Mouse (Mus musculus) intestine, postnatal 0 days (tissue): Measurements from ENCODE around the gene Tnfsf13b. TPM values are rescaled to one million over a fixed set of nuclear protein-coding genes. Genes with fewer than 3 reads are reported as not detected.

Experiments used
- ATAC-seq: fragments of 200-750 bp; cut with Nextera tagmentation; 2 replicates; pipeline ENCODE4 v1.8.0; 2017; ENCODE audit warnings: mild to moderate bottlenecking, moderate TSS enrichment, moderate library complexity
- H3K27ac ChIP-seq: fragments of 300-500 bp; sonication (generic); 2 replicates; pipeline ENCODE4 v1.5.1; 2014; ENCODE audit warnings: mild to moderate bottlenecking, low read depth, low read length, moderate library complexity
- H3K27me3 ChIP-seq: fragments of 300-500 bp; sonication (generic); replicated peaks from 2 replicates; pipeline ENCODE4 v1.6.1; 2014; ENCODE audit warnings: low read length, mixed read lengths; ENCODE audit not compliant: control insufficient read depth, insufficient read depth
- H3K36me3 ChIP-seq: fragments of 300-500 bp; sonication (generic); 2 replicates; pipeline ENCODE4 v1.6.1; 2014; ENCODE audit warnings: mild to moderate bottlenecking, moderate library complexity; ENCODE audit not compliant: control insufficient read depth, insufficient read depth
- H3K4me1 ChIP-seq: fragments of 300-500 bp; sonication (generic); replicated peaks from 2 replicates; pipeline ENCODE4 v1.6.1; 2014; ENCODE audit warnings: antibody characterized with exemption, low read length, mixed read lengths; ENCODE audit not compliant: control insufficient read depth, insufficient read depth
- H3K4me2 ChIP-seq: fragments of 300-500 bp; sonication (generic); replicated peaks from 2 replicates; pipeline ENCODE4 v1.6.1; 2014; ENCODE audit warnings: low read depth, mild to moderate bottlenecking, moderate library complexity
- H3K4me3 ChIP-seq: fragments of 300-500 bp; sonication (generic); 2 replicates; pipeline ENCODE4 v1.5.1; 2014; ENCODE audit warnings: low read depth, low read length
- H3K9ac ChIP-seq: fragments of 300-500 bp; sonication (generic); 2 replicates; pipeline ENCODE4 v1.6.1; 2014; ENCODE audit warnings: mild to moderate bottlenecking, low read depth, low read length
- H3K9me3 ChIP-seq: fragments of 300-500 bp; sonication (generic); 2 replicates; pipeline ENCODE4 v1.6.1; 2016; ENCODE audit warnings: mixed run types; ENCODE audit not compliant: control insufficient read depth
- CTCF ChIP-seq: sonication (generic); IDR thresholded peaks from 2 replicates; pipeline ENCODE4 v1.5.1; 2016; ENCODE audit warnings: low read depth, mild to moderate bottlenecking, control low read depth, antibody characterized with exemption, moderate library complexity
- WGBS: fragments of 180-500 bp; shearing (Covaris S2); extraction: QIAGEN DNeasy Blood & Tissue Kit; methylation state at CpG from one replicate; pipeline ENCODE4 v1.1.7; 2014; 5-methylcytosine and 5-hydroxymethylcytosine counted together
- polyA plus RNA-seq: library from polyadenylated mRNA; unstranded; fragments of >200 nt; fragmentation: Nextera tagmentation; extraction: Ambion mirVana; gene quantifications from 2 replicates; pipeline ENCODE4 v1.2.1, GENCODE M21; 2015

The Tnfsf13b gene
- polyA plus RNA-seq, 1 experiment from 2014 or later: 2.0 TPM

DNA sequence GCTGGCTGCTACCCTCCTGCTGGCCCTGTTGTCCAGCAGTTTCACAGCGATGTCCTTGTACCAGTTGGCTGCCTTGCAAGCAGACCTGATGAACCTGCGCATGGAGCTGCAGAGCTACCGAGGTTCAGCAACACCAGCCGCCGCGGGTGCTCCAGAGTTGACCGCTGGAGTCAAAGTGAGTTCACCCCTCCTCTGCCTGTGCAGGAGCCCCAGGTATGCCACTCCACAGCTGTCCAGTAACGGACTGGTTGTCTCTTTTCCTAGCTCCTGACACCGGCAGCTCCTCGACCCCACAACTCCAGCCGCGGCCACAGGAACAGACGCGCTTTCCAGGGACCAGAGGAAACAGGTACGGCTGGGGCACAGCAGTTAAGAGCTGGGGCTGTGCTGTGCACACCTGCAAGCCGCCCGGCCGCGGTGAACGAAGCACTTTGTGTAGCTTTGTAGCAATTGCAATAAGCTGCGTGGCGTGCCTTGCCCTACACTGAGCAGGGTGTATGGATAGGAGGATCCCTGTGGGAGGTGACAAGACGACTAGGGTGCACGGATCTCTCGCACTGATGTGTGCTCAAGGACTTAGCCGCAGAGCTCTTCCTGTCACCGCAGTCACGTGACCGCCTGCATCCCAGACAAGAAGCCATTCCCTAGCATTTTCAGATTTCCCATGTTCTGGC lies 856 bp downstream of the Tnfsf13b start:
- no peak overlapping the region for H3K27ac ChIP-seq
- ATAC-seq: peak; percentile 16; the same call in 1 of the 2 replicates
- H3K27me3 ChIP-seq: no peaks in the 10 kb centered on the region

DNA sequence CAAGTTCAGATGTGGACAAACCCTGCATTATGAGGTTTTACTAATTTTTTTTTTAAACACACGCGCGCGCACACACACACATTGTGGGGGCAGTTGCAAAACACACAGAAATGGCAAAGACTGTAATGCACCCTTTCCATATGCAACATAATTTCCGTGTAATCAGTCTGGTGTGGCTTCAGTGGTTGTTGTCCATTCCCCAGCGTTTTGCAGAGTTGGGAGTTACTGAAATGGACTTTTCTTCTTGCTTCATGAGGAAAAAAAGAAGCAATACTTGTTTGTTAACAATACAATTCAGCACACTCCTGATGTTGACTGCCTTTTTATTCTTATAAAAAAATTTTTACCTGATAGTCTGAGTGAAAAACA lies 1.4 kb downstream of the Tnfsf13b start:
- no peaks in the 10 kb centered on the region; the same call in 1 of the 2 replicates for H3K4me1 ChIP-seq
- H3K36me3 ChIP-seq: no peaks in the 10 kb centered on the region
- H3K4me3 ChIP-seq: peak overlapping the region; percentile 32; the same call in 1 of the 2 replicates
- 41% methylated on average over 6 of the region's 6 CpGs for WGBS
- H3K27ac ChIP-seq: no peak overlapping the region
- H3K27me3 ChIP-seq: no peaks in the 10 kb centered on the region
- H3K4me2 ChIP-seq: peak overlapping the region; percentile 79
- no peak for ATAC-seq
- no peaks in the 10 kb centered on the region for H3K9me3 ChIP-seq
- H3K9ac ChIP-seq: no peak overlapping the region
- no peak for TF ChIP-seq CTCF

More for the DNA sequence above, 856 bp downstream of the Tnfsf13b start:
- Histone ChIP-seq H3K4me2 (peak overlapping the region; percentile 79), H3K36me3 (no peaks in the 10 kb centered on the region), H3K4me1 (no peaks in the 10 kb centered on the region; the same call in 1 of the 2 replicates), H3K9ac (no peak overlapping the region), H3K9me3 (no peaks in the 10 kb centered on the region), H3K4me3 (peak overlapping the region; percentile 32)
- TF ChIP-seq CTCF: no peak
- 5% methylated on average over 29 of the region's 29 CpGs for WGBS

DNA sequence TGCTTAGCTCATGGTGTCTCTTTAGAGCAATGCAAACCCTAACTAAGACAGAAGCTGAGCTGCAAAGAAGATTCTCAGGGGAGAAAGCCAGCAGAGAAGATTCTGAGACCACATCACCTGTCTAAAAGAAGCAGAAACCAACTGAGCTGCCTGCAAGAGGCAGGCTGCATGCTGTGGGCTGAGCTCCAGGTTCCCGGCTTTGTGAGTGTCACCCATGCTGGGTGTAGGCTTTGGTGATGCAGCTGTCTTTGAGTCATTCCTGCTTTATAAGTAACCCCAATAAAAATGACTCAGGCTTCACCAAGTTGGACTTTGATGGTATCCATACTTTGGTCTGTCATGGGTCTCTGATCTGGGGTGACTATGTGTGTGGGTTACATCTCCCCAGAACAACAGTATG lies 10.0 kb downstream of the Tnfsf13b start:
- Histone ChIP-seq H3K27ac (no peak overlapping the region), H3K9me3 (no peaks in the 10 kb centered on the region), H3K4me1 (no peaks in the 10 kb centered on the region), H3K36me3 (no peaks in the 10 kb centered on the region), H3K4me3 (no peak overlapping the region), H3K9ac (no peak overlapping the region), H3K4me2 (no peak overlapping the region), H3K27me3 (no peaks in the 10 kb centered on the region)
- 69% methylated on average over 1 of the region's 1 CpGs for WGBS
- no peak for TF ChIP-seq CTCF
- peak; percentile 46; the same call in 1 of the 2 replicates for ATAC-seq

DNA sequence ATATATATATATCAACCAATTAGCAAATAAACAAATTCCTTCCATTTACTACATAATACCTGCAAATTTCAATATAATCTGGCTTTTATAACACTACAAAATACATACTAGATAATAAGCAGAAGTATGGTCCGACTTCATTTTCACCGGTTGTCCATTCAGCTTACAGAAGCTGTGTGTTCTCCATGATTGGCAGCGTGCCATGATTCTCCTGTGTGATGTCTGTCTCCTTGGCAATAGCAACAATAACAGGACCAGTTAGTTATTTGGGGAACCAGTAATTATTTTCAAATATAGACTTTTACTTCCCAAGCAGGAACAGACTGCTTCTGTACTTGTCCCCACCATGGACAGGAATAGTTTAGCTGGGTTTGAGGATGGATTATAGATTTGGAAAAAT lies 11.0 kb downstream of the Tnfsf13b start:
- Histone ChIP-seq H3K36me3 (no peaks in the 10 kb centered on the region), H3K9me3 (no peaks in the 10 kb centered on the region), H3K9ac (no peak overlapping the region), H3K27ac (no peak overlapping the region), H3K4me2 (no peak overlapping the region), H3K4me3 (no peak overlapping the region), H3K4me1 (no peaks in the 10 kb centered on the region), H3K27me3 (no peaks in the 10 kb centered on the region)
- 62% methylated on average over 3 of the region's 3 CpGs for WGBS
- TF ChIP-seq CTCF: no peak
- no peak for ATAC-seq

DNA sequence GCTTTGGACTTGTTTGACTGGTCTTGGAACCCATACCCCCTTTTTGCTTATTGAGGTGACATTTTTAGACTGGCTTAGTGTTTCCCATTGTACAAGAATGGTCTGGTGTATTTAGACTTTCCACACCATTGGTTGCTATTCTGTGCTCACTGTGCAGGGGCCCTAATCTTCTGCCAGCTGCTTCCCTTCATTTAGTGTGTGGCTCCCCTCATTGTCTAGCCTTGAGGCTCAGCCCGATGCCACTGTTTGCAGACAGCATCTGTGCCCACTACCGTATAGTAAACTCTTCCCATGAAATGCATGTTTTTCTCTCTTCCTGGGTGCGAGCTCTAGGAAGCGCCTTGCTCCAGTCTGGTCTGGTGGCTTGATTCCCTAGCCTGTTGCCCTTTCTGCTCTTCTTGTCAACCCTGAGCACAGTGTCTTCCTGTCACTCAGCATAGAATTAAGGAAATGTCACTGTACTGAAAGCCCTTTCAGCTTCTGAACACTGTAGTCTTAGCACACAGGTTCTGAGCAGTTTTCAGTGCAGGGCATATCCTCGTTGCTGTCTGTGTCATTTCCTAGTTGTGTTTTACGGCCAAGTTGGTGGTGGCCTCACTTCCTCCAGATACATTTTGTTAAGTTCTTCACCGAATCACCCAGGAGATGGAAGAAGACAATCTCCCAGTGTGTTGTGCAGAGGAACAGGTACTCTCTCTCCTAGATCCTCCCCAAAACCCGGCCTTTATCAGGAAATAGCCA lies 24.2 kb downstream of the Tnfsf13b start:
- 71% methylated on average over 8 of the region's 8 CpGs for WGBS
- Histone ChIP-seq H3K27ac (no peak overlapping the region), H3K27me3 (no peaks in the 10 kb centered on the region), H3K4me3 (no peak overlapping the region), H3K4me1 (no peaks in the 10 kb centered on the region), H3K36me3 (no peaks in the 10 kb centered on the region), H3K9me3 (no peaks in the 10 kb centered on the region), H3K9ac (no peak overlapping the region), H3K4me2 (no peak overlapping the region)
- no peak for TF ChIP-seq CTCF
- ATAC-seq: no peak

DNA sequence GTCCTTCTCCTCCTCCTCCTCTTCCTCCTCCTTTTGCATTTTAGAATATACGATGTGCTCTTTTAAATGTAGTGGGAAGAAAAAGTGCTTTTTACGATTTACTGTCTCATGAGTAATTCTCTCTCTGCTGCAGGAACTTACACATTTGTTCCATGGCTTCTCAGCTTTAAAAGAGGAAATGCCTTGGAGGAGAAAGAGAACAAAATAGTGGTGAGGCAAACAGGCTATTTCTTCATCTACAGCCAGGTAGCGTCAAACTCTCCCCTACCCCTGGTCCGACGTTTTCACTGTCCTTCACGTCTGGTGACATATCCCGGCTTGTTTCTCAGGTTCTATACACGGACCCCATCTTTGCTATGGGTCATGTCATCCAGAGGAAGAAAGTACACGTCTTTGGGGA lies 24.9 kb downstream of the Tnfsf13b start:
- Histone ChIP-seq H3K27me3 (no peaks in the 10 kb centered on the region), H3K27ac (no peak overlapping the region), H3K4me3 (no peak overlapping the region), H3K9ac (no peak overlapping the region), H3K4me2 (no peak overlapping the region), H3K9me3 (no peaks in the 10 kb centered on the region), H3K36me3 (no peaks in the 10 kb centered on the region), H3K4me1 (no peaks in the 10 kb centered on the region)
- 75% methylated on average over 9 of the region's 9 CpGs for WGBS
- TF ChIP-seq CTCF: no peak
- ATAC-seq: no peak
